Mouse (Mus musculus): ENCODE measurements at regions not wholly inside any gene's neighbourhood (a gene's known extent, or its start where the extent isn't known, plus 50 kb on each side); places are given as distances from the start of the nearest gene placed in this dataset.

DNA sequence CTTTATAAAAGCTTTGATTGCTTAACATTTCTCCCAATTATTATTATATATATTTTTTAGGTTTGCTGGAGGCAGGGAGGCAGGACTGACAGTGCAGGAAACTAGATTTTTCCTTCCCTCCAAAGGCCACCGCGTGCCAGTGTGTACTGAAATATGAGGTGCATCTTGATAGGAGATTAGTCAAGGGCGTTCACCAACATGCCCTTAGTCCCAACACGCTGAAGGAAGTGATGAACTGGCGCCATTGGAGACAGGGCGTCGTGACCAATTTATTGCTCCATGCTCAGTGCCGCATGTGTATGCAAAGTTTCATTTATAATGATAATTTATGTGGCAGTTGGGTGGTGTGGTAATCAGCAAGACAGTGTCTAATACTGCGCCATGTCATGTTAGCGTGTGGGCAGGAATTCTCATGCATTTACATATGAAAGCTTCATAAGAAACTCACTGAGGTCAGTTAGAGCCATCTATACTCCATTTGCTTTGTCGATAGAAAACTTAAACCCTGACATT lies 66.2 kb downstream of the Isl1 start:
- no peak for DNase-seq (ENCODE audit: low read depth, low spot score)
- Histone ChIP-seq H3K27ac (ENCODE audit: insufficient read depth, low read depth, low read length, poor library complexity, severe bottlenecking) (no peak overlapping the region), H3K4me3 (ENCODE audit: insufficient read depth in 1 of 2, low read depth in 1 of 2, low read length in 2 of 2, poor library complexity in 1 of 2, severe bottlenecking in 1 of 2) (no peak overlapping the region), H3K4me1 (ENCODE audit: control insufficient read depth in 2 of 2, insufficient read depth in 2 of 2, low read length in 2 of 2, poor library complexity in 1 of 2) (no peaks in the 10 kb centered on the region), H3K9me3 (ENCODE audit: control insufficient read depth, insufficient read depth, low read depth, low read length) (no peaks in the 10 kb centered on the region), H3K36me3 (ENCODE audit: control insufficient read depth, insufficient read depth, low read length, poor library complexity, severe bottlenecking) (no peaks in the 10 kb centered on the region), H3K9ac (ENCODE audit: insufficient read depth, low read depth, low read length, poor library complexity, severe bottlenecking) (no peak overlapping the region)
- TF ChIP-seq MAFK (IDR thresholded peaks at IDR 0.05; ENCODE audit: insufficient read depth, low read depth, low read length) (no peak), ZC3H11A (IDR thresholded peaks at IDR 0.05; ENCODE audit: borderline replicate concordance, low read depth, low read length) (no peak), HCFC1 (IDR thresholded peaks at IDR 0.05; ENCODE audit: borderline replicate concordance, insufficient read depth, low read length) (no peak), ZNF384 (IDR thresholded peaks at IDR 0.05; ENCODE audit: low read depth, low read length) (no peak), CHD2 (IDR thresholded peaks at IDR 0.05; ENCODE audit: low read depth, low read length) (no peak)
- in situ Hi-C loops (cut with MboI; ENCODE audit: low sequenced_read_pairs in 2 of 2, unreplicated experiment in 2 of 2) = no loop called here

GRCm38 (mm10) chr13:116215101-116215500 lies 94.4 kb downstream of the Isl1 start:
- in situ Hi-C loops (cut with MboI; ENCODE audit: low sequenced_read_pairs in 2 of 2, unreplicated experiment in 2 of 2) = no loop called here
- Histone ChIP-seq H3K9ac (ENCODE audit: insufficient read depth, low read depth, low read length, poor library complexity, severe bottlenecking) (no peak overlapping the region), H3K27ac (ENCODE audit: insufficient read depth, low read depth, low read length, poor library complexity, severe bottlenecking) (no peak overlapping the region), H3K36me3 (ENCODE audit: control insufficient read depth, insufficient read depth, low read length, poor library complexity, severe bottlenecking) (no peaks in the 10 kb centered on the region), H3K4me1 (ENCODE audit: control insufficient read depth in 2 of 2, insufficient read depth in 2 of 2, low read length in 2 of 2, poor library complexity in 1 of 2) (no peaks in the 10 kb centered on the region), H3K9me3 (ENCODE audit: control insufficient read depth, insufficient read depth, low read depth, low read length) (no peaks in the 10 kb centered on the region), H3K4me3 (ENCODE audit: insufficient read depth in 1 of 2, low read depth in 1 of 2, low read length in 2 of 2, poor library complexity in 1 of 2, severe bottlenecking in 1 of 2) (no peak overlapping the region)
- DNase-seq (ENCODE audit: low read depth, low spot score) = no peak
- no peak for TF ChIP-seq MAFK (IDR thresholded peaks at IDR 0.05; ENCODE audit: insufficient read depth, low read depth, low read length)
- TF ChIP-seq ZNF384 (IDR thresholded peaks at IDR 0.05; ENCODE audit: low read depth, low read length) = no peak
- TF ChIP-seq ZC3H11A (IDR thresholded peaks at IDR 0.05; ENCODE audit: borderline replicate concordance, low read depth, low read length) = no peak
- TF ChIP-seq HCFC1 (IDR thresholded peaks at IDR 0.05; ENCODE audit: borderline replicate concordance, insufficient read depth, low read length) = no peak

DNA sequence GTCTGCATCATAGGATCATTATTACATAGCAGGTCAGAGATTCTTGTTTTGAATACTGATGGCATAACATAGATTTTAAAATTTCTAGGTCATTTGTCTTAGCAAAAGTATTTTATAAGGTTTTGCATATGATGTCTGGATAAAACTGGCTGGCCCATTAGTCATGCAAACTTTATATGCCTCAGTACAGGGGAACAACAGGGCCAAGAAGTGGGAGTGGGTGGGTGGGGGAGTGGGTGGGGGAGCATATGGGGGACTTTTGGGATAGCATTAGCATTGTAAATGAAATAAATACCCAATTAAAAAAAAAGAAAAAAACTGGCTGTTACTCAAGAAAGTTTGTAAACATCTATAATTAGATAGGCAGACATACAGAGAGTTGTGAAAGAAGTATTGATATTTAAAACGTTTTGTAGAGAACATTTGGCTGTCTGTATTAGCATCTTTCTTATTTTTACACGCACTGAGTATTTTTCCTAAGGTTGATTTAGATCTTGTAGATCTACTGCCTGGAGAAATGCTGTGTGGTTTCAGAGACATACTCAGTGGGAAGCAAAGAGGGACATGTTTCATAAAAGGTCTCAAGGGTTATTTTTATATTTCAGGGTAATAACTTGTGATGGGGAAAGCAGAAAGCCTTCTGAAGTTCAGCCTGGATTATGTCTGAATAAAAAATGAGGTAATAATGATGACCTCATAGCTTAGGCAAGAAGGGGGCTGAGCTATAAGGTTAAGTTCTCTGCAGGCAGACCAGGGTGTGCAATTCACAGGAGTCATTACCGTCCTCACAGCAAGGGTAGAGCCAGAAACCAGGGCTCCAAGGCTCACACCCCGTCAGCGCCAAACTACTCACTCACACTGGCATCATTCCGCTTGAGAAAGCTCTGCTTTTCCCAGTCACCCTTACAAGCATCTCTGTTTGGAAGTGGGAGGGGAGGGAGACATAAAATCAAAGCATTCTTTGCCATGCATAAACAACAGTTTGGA lies 95.4 kb downstream of the Isl1 start:
- TF ChIP-seq HCFC1 (IDR thresholded peaks at IDR 0.05; ENCODE audit: borderline replicate concordance, insufficient read depth, low read length) = no peak
- no peaks in the 10 kb centered on the region for H3K36me3 ChIP-seq (ENCODE audit: control insufficient read depth, insufficient read depth, low read length, poor library complexity, severe bottlenecking)
- no peak overlapping the region for H3K9ac ChIP-seq (ENCODE audit: insufficient read depth, low read depth, low read length, poor library complexity, severe bottlenecking)
- no peak for DNase-seq (ENCODE audit: low read depth, low spot score)
- H3K27ac ChIP-seq (ENCODE audit: insufficient read depth, low read depth, low read length, poor library complexity, severe bottlenecking) = no peak overlapping the region
- H3K9me3 ChIP-seq (ENCODE audit: control insufficient read depth, insufficient read depth, low read depth, low read length) = no peaks in the 10 kb centered on the region
- no peak overlapping the region for H3K4me3 ChIP-seq (ENCODE audit: insufficient read depth in 1 of 2, low read depth in 1 of 2, low read length in 2 of 2, poor library complexity in 1 of 2, severe bottlenecking in 1 of 2)
- in situ Hi-C loops (cut with MboI; ENCODE audit: low sequenced_read_pairs in 2 of 2, unreplicated experiment in 2 of 2) = no loop called here
- no peaks in the 10 kb centered on the region for H3K4me1 ChIP-seq (ENCODE audit: control insufficient read depth in 2 of 2, insufficient read depth in 2 of 2, low read length in 2 of 2, poor library complexity in 1 of 2)

DNA sequence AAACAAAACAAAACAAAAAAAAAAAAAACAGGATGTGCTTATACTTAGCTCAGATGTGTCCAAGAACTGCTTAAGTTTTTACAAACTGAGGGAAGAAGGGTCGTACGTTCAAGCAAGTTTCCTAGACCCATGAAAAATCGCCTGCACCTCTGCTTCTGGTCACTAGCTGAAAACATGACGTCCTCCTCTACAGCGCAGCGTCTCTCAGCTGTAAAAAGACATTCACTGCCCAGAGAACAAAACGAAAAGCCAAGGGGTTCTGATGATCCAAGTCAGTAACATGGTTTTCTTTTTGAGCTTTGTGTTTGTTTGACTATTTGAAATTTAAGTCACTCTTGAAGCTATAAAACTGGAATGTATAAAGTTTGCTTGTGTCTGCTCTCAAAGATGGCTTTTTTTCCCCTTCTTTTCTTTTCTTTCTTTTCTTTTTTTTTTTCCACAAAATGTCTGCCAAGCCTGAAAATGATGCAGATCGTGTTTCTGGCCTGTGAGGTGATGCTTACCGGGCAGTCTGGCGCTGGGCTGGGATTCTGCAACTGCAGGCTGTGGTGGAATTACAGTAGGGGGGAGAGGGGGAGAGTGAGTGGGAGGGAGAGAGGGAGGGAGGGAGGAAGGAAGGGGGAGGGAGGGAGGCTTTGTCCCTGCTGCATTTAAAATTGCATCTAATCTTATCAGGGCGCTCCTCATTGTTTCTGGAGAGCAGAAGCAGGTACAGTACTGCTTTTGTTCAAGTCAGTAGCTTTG lies 108.1 kb downstream of the Isl1 start:
- in situ Hi-C loops (cut with MboI; ENCODE audit: low sequenced_read_pairs in 2 of 2, unreplicated experiment in 2 of 2) = no loop called here
- TF ChIP-seq CHD2 (IDR thresholded peaks at IDR 0.05; ENCODE audit: low read depth, low read length) (no peak), MAFK (IDR thresholded peaks at IDR 0.05; ENCODE audit: insufficient read depth, low read depth, low read length) (no peak)
- Histone ChIP-seq H3K27ac (ENCODE audit: insufficient read depth, low read depth, low read length, poor library complexity, severe bottlenecking) (no peak overlapping the region), H3K4me1 (ENCODE audit: control insufficient read depth in 2 of 2, insufficient read depth in 2 of 2, low read length in 2 of 2, poor library complexity in 1 of 2) (no peaks in the 10 kb centered on the region), H3K36me3 (ENCODE audit: control insufficient read depth, insufficient read depth, low read length, poor library complexity, severe bottlenecking) (no peaks in the 10 kb centered on the region), H3K9ac (ENCODE audit: insufficient read depth, low read depth, low read length, poor library complexity, severe bottlenecking) (no peak overlapping the region), H3K9me3 (ENCODE audit: control insufficient read depth, insufficient read depth, low read depth, low read length) (no peaks in the 10 kb centered on the region), H3K4me3 (ENCODE audit: insufficient read depth in 1 of 2, low read depth in 1 of 2, low read length in 2 of 2, poor library complexity in 1 of 2, severe bottlenecking in 1 of 2) (no peak overlapping the region)
- no peak for DNase-seq (ENCODE audit: low read depth, low spot score)

All from ES-E14 (cell line).